Mouse (Mus musculus) T-helper 17 cell (primary cell): Measurements from ENCODE around the gene Med4.

Experiments
- in situ Hi-C, 2 experiments: fragments of 300-600 bp; cut with MboI, MseI; formaldehyde crosslinking; loops; 1 replicate in 1 of 2; 2 replicates in 1 of 2; pipeline ENCODE4 v1.15.1; 2025; ENCODE audit warnings: high pct_unique_total_duplicates in 2 of 2

Gene Med4

DNA sequence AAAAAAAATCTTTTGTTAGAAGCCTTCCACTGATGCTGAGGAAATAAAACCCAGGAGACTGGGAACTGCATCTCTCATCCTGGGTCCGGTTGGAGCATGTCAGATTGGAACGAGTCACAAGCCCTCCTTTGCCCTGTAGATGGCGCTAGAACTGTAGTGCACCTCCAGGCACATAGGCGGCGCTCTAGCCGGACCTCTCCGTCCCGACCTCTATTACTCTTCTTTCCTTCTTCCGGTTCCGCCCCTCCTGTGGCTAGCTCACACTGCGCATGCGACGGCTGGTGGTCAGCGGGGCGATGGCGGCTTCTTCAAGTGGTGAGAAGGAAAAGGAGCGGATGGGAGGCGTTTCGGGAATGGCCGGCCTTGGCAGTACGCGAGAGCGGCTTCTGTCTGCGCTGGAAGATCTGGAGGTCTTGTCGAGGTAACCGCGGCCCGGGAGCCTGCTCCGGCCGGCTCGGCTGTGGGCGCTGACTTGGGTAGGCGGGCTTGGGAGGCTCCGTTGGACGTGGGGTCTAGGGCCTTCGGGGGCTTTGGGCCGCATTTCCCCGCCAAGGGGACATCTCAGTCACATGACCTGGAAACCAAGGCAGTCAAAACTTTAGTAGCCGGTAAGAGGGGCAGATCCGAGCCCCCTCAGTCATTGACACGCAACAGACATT is at the start of gene Med4:
TSS of gene Med4 (plus strand) at position 261 of the 659 bp plus-strand sequence.
- in situ Hi-C loops = no loop called here

DNA sequence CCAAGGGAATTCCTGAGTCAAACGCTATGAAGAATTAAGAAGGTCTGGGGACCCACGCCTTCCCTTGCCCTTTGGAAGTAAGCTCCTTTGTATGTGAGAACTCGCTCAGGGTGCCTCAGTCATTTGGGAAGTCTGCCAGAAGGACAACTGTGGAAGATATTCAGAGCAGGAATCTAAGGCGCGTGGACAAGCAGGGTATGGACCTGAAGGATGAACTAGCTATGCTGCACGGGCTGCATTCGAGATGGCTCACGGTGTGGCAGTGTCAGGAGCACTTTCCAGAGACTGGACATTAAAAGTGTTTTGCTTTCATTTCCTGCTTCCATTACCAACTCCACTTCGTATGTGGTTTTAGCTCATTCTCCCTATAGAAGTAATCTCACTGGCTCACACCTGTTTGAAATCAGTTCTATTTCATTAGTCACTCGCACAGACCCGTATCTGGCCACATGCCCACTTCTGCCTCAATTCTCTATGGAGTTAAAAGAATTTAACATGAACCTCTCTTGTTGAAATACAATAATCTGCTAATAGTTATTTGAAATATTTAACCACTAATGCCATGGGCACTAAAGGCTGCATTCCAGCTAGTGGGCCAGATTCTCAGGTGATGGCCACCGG is 49.2 kb upstream of the Med4 start:
- in situ Hi-C loops = no loop called here

DNA sequence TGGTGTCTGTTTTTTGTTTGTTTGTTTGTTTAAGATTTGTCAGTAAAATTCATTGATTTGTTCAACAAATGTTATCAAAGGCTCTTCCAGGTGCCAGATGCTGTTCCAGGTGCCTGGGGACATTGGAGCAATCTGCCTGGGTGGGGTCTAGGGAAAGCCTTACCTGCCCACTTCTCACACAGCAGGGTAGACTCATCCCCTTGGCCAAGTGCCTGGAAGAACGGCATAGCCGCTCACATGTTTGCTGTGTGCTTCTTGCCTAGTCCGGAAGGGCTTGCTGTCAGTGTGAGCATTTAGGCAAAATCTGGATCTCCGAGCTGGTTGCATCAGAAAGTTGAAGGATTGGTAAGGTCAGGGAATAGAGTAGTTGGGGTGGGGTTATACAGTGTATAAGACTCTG is 47.6 kb upstream of the Med4 start:
- in situ Hi-C loops = no loop called here

DNA sequence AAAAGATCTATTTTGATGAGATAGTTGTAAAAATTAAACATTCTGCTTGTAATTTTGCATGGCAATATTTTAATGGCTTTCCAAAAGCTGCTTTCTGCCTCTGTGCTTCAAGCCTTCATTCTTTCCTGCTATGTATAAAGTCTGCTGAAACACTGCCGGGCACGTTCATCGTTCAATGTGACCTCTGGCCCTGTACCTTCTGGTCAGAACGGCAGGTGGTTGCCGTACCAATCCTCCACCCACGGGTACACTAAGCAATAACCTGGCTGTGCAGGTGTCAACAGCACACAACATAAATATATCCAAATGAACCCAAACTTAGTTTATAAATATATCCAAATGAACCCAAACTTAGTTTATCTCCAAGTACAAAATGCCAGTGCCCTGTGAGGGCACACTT is 42.1 kb upstream of the Med4 start:
- in situ Hi-C loops = loop anchor here in 1 of 2 experiments (5.0 kb wide), 1 partner anchor 80 kb away; the partner anchor contains the start of gene Itm2b

DNA sequence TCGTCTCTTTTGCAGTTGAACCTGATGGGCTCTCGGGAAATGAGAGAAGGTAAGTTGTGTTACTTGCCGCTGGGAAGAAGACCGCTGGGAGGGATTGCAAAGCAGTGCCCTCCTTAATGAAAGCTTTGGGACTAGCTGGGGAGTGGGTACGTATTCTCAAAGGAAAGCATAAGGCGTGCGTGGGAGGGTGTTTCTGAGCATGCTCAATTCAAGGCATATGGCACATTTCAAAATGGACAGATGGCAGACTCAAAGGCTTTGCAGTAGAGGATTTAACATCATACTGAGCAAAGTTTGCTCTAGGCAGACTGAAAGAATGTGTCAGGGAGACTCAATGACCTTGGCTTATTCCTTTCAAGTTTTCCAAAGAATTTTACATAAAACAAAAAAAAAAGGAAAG is 40.3 kb upstream of the Med4 start:
- in situ Hi-C loops = loop anchor here in 1 of 2 experiments (5.0 kb wide), 1 partner anchor 82 kb away; the partner anchor contains the start of gene Itm2b

DNA sequence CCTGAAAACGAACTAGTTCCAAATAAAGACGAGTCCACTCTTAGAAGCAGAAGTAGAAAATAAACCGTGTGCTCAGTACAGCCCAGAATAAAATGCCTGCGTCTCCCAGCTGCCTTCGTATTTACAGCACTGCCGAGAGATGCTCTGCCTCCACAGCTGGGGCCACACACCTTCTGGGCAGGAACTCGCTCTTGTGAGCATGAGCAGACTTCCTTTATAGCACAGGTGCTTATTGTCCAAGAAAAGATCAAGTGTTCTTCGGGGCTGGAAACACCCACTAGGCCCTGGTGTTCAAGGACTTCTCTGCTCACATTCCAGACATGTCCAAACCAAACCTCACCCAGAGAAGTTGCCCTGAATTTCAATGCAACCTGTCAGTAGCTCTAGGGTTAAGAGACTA is 39.2 kb upstream of the Med4 start:
- in situ Hi-C loops = no loop called here

DNA sequence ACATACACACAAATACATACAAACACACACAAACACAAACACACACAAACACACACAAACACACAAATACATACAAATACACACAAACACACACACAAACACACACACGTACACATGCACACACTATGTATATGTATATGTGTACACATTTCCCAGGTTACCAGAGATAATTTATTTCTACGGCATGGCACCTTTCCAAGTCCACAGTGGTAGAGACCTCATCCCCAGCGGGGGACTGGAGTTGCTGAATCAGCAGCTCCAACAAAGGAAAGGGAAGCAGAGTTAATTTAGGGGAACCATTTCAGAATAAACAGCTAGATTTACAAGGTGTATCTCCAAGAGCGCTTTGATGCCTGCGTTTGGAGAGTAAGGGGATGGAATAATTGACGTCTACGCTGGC is 37.6 kb upstream of the Med4 start:
- in situ Hi-C loops = no loop called here

DNA sequence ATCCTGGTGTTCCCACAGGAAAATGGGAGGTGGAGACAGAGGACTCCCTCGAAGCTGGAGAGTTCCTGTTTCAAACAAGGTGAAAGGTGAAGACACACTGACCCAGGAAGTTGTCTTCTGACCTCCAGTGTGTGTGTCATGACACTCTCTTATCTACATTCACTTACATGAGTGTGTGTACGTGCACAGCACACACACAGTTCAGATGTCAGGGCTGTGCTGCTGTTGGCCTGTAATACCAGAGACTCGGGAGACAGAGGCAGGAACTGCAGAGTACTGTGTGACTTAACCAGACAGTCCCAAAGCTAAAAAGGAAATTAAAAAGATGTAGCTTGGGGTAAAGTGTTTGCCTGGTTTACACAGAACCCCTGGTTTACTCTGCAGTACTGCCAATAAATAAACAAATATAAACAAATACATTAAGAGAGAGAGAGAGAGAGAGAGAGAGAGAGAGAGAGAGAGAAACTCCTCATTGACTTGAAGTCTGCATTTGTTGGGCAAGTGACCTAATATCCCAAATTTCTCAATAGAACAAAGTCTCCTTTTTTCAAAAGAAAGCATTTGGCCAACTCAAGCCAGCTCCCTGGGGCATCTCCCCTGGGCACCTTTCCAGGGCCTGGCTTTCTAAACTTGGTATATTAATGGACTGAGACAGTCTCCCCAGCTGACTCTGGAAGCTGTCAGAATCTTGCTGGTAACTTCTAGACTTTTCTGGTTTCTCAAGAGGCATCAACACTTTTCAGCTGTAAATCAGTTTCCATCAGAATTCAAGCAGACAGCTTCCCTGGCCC is 36.0 kb upstream of the Med4 start:
- in situ Hi-C loops = no loop called here

DNA sequence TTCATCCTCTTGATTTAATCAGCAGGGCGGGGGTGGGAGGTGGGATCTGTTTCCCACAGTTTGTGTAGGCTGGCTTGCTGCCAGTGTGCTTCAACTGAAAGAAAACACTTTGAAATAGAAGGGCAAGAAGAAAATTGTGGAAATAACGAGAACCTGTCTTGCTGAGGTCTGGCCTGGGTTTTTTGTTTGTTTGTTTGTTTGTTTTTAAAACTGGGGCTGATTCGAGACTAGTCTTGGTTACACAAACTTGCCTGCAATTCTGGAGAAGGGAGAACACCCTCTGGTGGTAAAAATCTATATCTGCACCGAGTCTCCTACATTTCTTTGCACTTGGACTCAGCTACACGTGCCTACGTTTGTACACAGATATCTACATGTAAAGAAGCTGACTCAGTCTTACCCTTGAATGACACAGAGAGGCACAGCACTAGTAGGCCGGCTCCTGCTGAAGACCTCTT is 35.2 kb upstream of the Med4 start:
- in situ Hi-C loops = no loop called here

DNA sequence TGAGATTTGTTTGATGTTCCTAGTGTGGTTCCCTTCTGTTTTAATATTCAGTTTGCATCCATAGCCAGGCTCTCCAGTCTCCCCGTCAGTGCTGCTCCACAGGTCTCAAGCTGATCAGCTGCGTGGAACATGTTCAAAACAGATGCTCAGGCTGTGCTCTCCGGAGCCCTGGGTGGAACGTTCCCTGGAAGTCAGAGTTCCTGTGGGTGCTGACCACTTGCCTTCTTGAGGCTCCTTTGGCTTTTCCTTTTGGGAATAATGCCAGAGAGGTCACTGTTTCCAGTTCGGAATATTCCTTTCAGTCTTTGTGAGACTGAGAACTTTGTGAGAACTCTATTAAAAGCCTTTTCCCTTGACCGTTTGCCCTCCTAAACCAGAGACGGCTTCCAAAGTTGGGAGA is 34.3 kb upstream of the Med4 start:
- in situ Hi-C loops = no loop called here

DNA sequence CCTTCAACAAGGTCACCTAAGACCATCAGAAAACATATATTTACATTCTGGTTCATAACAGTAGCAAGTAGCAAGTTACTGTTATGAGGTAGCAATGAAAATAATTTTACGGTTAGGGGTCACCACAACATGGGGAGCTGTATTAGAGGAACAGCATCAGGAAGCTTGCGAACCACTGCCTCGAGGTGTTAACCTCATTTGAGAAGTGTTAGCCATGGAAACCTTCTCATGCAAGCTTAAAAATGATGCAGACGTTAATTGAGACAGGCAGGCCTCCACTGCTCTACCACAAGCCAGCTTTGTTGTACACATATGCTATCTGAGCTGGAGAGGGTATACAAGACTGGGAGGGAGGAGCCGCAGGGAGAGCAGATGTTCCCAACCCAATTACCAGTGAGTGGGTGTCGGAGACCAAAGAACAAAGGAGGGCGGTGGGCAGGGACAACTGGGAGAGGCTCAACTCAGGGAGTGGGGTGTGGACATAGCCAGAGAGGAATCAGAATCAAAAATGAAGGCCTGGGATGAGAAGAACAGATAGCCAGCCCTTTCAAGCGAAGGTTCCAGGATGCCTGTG is 33.4 kb upstream of the Med4 start:
- in situ Hi-C loops = no loop called here

DNA sequence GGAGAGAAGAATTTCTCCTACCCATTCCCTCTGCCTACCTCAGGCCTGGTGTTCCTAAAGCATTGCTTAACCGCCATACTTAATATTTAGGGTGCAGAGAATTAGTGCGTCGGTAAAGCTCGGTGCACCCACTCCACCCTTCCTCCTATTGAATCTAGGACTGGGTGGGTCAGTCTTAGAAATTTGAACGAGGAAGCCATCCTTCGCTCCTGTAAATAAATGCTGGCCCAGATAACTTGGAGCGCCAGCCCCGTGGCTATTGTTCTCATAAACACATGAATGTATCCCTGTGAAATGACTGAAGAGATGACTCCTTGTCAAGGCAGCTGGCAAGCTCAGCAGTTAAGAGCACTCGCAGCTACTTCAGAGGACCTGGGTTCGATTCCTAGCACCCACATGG is 32.7 kb upstream of the Med4 start:
- in situ Hi-C loops = no loop called here

DNA sequence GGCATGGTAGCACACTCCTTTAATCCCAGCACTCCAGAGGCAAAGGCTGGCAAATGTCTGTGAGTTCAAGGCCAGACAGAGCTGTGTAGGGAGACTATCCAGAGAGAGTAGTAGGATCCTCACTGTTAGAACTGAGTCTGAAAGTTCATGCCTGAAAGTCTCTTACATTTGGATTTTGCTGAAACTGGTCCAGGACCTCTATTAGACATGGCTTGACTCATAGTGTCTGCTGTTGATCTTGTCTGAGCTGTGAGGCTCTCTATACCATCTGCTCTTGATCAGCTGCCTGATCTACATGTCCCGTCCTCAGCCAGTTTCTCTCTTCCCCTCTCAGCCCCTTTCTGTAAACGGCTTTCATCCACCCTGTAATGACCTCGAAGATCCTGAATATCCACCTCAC is 31.5 kb upstream of the Med4 start:
- in situ Hi-C loops = no loop called here

DNA sequence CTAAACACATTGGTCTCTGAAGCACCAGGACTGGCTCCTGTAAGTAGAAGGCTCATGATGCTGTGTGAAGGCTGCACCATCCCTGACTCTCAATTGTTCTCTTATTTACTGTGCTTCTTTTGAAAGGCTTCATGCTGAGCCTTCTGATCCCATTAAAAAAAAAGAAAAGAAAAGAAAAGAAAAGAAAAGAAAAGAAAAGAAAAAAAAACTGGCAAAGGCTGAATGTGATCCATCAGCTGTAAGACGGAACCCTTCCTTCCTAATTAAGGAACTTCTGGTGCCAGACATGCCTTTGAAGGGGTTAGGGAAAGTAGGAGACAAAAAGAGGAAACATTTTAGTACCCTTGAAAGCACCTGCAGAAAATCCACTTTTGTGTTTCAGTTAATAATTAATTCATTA is 30.1 kb upstream of the Med4 start:
- in situ Hi-C loops = no loop called here

DNA sequence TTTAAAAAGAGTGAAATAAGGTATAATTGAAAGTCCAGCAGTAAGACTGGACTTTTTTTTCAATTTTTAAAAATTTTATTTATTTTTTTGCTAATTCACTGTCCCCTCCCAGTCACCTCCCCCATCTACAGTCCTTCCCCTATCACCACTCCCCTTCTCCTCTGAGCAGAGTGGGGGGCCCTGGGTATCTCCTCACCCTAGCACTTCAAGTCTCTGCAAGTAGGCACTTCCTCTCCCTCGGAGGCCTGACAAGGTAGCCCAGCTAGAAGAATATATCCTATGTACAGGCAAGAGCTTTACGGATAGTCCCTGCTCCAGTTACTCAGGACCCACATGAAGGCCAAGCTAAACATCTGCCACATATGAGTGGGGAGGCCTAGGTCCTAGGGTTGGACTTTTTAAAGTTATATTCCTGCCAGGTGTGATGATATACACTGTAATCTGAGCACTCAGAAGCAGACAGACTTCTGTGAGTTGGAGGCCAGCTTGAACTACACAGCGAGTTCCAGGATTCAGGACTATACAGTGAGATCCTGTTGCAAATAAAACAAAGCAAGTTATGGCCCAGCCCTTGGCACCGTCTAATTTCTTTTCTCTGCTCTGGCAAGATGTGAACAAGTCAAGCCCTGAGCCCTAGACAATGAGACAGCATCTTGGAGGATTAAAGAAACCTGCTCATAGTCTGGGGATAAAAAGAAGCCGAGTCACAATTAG is 26.2 kb upstream of the Med4 start:
- in situ Hi-C loops = no loop called here

DNA sequence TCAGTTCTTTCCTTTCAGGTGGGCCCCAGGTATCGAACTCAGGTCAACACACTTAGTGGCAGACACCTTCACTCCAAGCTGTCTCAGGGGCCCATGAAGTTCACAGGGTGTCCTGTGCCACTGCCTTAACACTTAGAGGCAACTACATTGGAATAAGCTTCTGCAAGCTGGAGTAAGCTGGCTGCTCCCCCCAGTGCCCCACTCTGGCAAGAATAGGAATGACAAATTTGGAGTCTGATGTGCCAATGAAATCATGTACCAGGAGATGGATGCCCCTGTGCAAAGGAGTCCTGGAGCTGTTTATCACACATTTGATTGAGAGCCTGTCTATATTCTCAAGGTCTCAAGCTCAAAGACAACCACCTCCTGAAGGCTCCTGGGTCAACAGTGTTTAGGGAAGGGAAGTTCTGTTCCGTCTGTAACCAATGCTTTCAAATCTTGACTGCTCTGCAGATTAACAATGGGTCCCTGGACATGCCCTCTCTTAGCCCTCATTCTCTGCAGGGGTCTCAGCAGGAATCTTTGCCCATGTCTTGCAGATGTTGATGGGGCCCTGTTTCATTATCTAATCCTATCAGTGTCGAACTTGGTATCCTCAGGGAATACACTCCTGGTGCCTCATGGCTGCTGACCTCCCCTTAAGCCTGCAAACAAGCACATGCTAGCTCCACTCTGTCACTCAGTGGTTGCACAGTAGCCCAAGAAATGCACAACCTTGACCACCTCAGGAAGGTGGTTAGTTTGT is 25.3 kb upstream of the Med4 start:
- in situ Hi-C loops = no loop called here

DNA sequence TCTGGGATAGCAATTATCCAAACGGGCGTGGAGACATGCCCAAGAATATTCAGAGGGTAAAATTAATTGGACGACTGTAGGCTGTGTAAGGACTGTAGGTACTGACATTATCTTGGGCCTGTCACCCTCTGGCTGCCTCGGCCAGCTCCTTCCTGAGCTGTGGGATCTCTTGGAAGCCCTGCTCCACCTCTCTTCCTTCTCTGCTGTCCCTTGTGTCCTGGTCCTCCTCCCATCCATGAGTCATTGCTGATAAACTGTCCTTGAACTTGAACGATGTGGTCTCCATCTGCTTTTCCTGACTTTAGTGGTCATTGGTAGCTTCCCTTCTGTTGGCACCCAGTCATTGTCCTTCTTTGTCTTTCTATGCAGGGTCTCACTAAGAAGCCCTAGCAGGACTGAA is 23.2 kb upstream of the Med4 start:
- in situ Hi-C loops = no loop called here

DNA sequence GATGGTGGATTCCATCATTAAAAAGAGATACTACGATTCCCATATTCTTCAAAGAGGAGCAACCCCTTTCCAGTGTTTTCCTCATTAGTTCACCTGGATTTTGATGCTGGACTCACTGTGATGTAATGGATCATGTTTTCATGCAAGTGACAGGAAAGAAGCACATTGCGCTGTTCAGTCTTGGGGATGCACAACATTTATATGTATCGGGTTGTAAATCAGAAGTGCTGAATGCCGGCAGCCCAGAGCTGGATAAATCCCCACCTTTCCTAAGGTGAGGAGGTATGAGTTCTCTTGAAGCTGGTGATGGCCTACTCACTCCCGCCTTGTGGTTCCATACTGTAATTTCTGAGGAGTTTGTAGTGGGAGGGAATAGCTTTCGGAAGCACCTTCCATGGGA is 16.5 kb upstream of the Med4 start:
- in situ Hi-C loops = loop anchor here in 1 of 2 experiments (5.0 kb wide), 1 partner anchor 771 kb away; no protein-coding TSS in a partner anchor

DNA sequence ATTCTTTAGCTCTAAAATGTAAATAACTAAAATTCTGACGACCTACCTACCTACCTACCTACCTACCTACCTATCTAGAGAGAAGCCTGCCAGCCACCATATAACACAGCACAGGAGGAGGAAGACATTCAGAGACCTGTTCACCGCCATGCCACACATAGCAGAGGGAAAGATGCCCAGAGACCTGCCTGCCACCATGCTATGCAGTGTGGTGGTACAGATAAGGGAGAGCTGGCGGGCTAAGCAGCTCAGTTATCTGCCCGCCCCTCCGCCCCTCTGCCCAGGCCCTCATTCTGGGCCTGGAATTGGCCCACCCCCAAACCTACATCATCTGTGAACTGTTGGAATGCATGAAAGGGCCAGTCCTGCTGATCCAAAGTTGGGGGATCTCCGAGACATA is 15.7 kb upstream of the Med4 start:
- in situ Hi-C loops = loop anchor here in 1 of 2 experiments (5.0 kb wide), 1 partner anchor 772 kb away; no protein-coding TSS in a partner anchor

DNA sequence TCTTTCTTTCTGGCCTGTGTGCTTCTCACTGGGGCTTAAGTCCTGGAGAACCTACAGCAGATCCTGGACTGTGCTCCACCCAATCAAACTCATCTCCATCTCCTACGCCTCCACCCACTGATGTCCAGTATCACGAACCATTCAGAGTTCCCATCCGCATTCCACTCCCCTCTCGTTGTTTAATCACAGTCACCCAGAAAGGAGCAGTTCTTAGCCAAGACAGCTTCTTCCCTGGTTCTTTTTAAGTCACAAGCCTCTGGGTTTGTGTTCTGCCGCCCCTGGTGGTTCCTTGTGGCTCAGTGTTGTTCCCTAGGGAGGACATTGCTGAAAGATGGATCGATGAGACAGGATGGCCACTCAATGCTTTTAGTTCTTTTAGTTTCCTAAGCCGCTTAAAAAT is 14.1 kb upstream of the Med4 start:
- in situ Hi-C loops = no loop called here

DNA sequence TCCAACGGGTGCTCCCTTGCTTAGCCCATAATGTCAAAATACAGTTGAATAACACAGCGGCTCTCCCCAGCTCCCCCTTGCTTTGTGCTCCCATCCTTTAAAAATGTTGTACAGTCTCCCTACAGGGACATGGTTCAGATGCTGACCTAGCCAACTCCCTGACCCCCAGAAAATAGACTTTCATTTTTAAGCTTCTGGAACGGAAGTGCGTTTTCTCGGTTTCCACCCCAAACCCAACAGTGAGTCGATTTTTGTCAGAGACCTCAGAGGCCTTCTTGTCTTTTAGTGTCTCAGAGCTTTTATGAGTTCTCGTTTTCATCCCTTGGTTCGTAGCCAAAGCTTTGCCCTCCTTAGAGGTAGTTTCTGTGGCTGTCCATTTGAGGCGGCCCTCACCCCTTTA is 8.5 kb upstream of the Med4 start:
- in situ Hi-C loops = no loop called here
